Mouse (Mus musculus): ENCODE data around the gene Trappc10. TPM values are rescaled to one million over a fixed set of nuclear protein-coding genes. Genes with fewer than 3 reads are reported as not detected.

The Trappc10 gene
- polyA plus RNA-seq, 1 experiment = 18.2 TPM

- H3K27me3 ChIP-seq (ENCODE audit: control insufficient read depth, insufficient read depth, insufficient read length) = peaks cover 4% of the 10 kb centered on the region
- no peak overlapping the region for H3K4me3 ChIP-seq (ENCODE audit: insufficient read depth, poor library complexity, severe bottlenecking)
- H3K36me3 ChIP-seq (ENCODE audit: control insufficient read depth, insufficient read depth) = no peaks in the 10 kb centered on the region
- H3K79me2 ChIP-seq (ENCODE audit: control insufficient read depth, insufficient read depth) = no peaks in the 10 kb centered on the region
- TF ChIP-seq CTCF (IDR thresholded peaks at IDR 0.05; ENCODE audit: control insufficient read depth, insufficient read depth, insufficient read length) (no peak), CEBPB (IDR thresholded peaks at IDR 0.05; ENCODE audit: low read depth) (no peak), MYOG (IDR thresholded peaks at IDR 0.05; ENCODE audit: control insufficient read depth, extremely low read depth, insufficient read length) (no peak), MAX (IDR thresholded peaks at IDR 0.05) (no peak), USF1 (IDR thresholded peaks at IDR 0.05; ENCODE audit: low read depth) (no peak), FOSL1 (IDR thresholded peaks at IDR 0.05; ENCODE audit: insufficient read depth, low read length, poor library complexity, severe bottlenecking) (no peak), MYOD1 (IDR thresholded peaks at IDR 0.05; ENCODE audit: control insufficient read depth, insufficient read length, low read depth) (no peak)
- H3K79me3 ChIP-seq (ENCODE audit: low read depth) = no peaks in the 10 kb centered on the region
- no peak overlapping the region for H3ac ChIP-seq (ENCODE audit: control insufficient read depth, insufficient read length, low read depth)
These were observed 85.1 kb downstream of the Trappc10 start for GRCm38 (mm10) chr10:78159252-78159878.

DNA sequence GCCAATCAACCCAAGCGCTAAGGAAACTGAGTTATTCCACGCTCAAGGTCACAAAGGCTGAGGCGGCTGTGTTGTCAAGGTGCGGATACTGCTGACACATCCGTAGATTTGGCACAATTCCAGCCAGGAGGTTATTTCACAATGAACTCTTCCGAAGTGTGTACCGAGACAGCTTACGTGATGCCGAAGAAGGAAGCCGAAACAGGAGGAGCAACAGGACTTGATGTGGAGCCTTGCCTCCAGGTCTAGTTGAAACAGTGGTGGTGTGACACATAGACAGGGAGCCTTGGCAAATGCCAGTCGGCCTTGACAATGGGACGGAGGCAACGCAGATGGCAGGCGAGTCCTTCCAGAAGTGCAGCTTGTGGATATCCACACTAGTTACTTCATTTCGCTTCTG, 86.4 kb downstream of the Trappc10 start:
- no peak overlapping the region for H3K4me3 ChIP-seq (ENCODE audit: insufficient read depth, poor library complexity, severe bottlenecking)
- peaks cover 12% of the 10 kb centered on the region for H3K27me3 ChIP-seq (ENCODE audit: control insufficient read depth, insufficient read depth, insufficient read length)
- H3K79me2 ChIP-seq (ENCODE audit: control insufficient read depth, insufficient read depth) = no peaks in the 10 kb centered on the region
- no peak overlapping the region for H3ac ChIP-seq (ENCODE audit: control insufficient read depth, insufficient read length, low read depth)
- no peaks in the 10 kb centered on the region for H3K79me3 ChIP-seq (ENCODE audit: low read depth)
- TF ChIP-seq CTCF (IDR thresholded peaks at IDR 0.05; ENCODE audit: control insufficient read depth, insufficient read depth, insufficient read length) (no peak), MAX (IDR thresholded peaks at IDR 0.05) (no peak), CEBPB (IDR thresholded peaks at IDR 0.05; ENCODE audit: low read depth) (no peak), USF1 (IDR thresholded peaks at IDR 0.05; ENCODE audit: low read depth) (no peak), MYOG (IDR thresholded peaks at IDR 0.05; ENCODE audit: control insufficient read depth, extremely low read depth, insufficient read length) (no peak), MYOD1 (IDR thresholded peaks at IDR 0.05; ENCODE audit: control insufficient read depth, insufficient read length, low read depth) (no peak), FOSL1 (IDR thresholded peaks at IDR 0.05; ENCODE audit: insufficient read depth, low read length, poor library complexity, severe bottlenecking) (no peak)
- no peaks in the 10 kb centered on the region for H3K36me3 ChIP-seq (ENCODE audit: control insufficient read depth, insufficient read depth)

DNA sequence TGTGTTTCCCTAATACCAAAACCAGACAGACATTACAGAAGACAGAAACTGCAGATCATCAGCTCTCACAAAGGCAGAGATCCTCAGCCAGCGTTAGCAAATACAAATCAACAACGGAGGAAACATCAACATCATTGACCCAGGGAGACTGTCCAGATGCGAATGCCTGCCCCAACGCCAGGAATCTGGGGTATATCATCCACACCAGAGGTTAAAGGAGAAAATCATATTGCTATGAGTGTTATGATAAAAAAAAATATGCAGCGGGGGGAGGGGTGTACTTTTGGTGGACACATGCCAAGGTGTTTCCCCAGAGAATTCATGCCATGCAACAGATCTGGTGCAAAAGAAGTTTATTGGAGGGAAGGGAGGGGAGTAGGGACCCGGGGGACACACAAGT, 87.5 kb downstream of the Trappc10 start:
- Histone ChIP-seq H3ac (ENCODE audit: control insufficient read depth, insufficient read length, low read depth) (no peak overlapping the region), H3K36me3 (ENCODE audit: control insufficient read depth, insufficient read depth) (no peaks in the 10 kb centered on the region), H3K4me3 (ENCODE audit: insufficient read depth, poor library complexity, severe bottlenecking) (no peak overlapping the region), H3K27me3 (ENCODE audit: control insufficient read depth, insufficient read depth, insufficient read length) (peaks cover 13% of the 10 kb centered on the region), H3K79me2 (ENCODE audit: control insufficient read depth, insufficient read depth) (no peaks in the 10 kb centered on the region), H3K79me3 (ENCODE audit: low read depth) (no peaks in the 10 kb centered on the region)
- TF ChIP-seq CTCF (IDR thresholded peaks at IDR 0.05; ENCODE audit: control insufficient read depth, insufficient read depth, insufficient read length) (no peak), MAX (IDR thresholded peaks at IDR 0.05) (no peak), FOSL1 (IDR thresholded peaks at IDR 0.05; ENCODE audit: insufficient read depth, low read length, poor library complexity, severe bottlenecking) (no peak), MYOG (IDR thresholded peaks at IDR 0.05; ENCODE audit: control insufficient read depth, extremely low read depth, insufficient read length) (no peak), CEBPB (IDR thresholded peaks at IDR 0.05; ENCODE audit: low read depth) (no peak), USF1 (IDR thresholded peaks at IDR 0.05; ENCODE audit: low read depth) (no peak), MYOD1 (IDR thresholded peaks at IDR 0.05; ENCODE audit: control insufficient read depth, insufficient read length, low read depth) (no peak)

DNA sequence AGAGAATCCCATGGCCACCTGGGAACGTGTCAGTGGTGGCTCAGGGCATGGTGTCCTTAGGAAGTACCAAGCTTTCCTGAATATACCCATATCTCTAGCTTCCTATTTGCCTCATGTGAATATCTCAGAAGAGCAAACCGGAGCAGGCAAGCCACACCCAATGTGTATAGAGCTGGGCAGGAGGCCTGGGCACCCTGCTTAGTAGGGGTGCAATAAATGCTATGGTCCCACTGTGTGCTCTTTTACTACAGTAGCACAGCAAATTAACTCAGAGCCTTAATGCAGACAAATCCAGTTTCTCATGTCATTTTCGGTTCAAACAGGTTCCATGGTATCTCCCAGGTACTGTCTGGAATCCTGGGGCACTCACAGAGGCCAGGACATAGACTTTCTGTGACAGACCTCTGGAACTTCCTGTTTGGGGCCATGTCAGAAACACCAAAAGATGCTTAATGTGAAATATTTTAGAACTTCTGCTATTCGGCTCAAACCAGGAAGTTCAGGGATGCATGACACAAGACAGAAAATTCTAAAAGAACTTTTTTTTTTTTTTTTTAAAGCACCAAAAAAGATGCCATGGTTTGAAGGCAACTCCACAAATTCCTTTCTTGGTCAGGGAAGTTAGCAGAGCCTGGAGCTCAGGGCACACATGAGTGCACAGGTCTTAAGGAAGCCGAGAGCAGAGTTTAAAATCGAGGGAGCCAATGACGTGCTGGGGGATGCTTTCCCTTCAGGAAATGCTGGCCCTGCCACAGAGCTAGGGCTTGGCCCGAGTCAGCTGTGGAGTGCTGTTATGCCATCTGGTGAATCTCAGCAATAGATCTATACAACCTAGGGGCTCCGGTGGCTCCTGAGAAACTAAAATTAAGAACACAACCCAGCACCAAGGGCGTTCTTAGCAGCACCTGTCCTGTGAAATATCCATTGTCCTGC, 95.3 kb downstream of the Trappc10 start:
- Histone ChIP-seq H3K27me3 (ENCODE audit: control insufficient read depth, insufficient read depth, insufficient read length) (peaks cover 38% of the 10 kb centered on the region), H3K79me2 (ENCODE audit: control insufficient read depth, insufficient read depth) (no peaks in the 10 kb centered on the region), H3K36me3 (ENCODE audit: control insufficient read depth, insufficient read depth) (no peaks in the 10 kb centered on the region), H3ac (ENCODE audit: control insufficient read depth, insufficient read length, low read depth) (no peak overlapping the region), H3K79me3 (ENCODE audit: low read depth) (no peaks in the 10 kb centered on the region), H3K4me3 (ENCODE audit: insufficient read depth, poor library complexity, severe bottlenecking) (no peak overlapping the region)
- TF ChIP-seq CEBPB (IDR thresholded peaks at IDR 0.05; ENCODE audit: low read depth) = no peak
- TF ChIP-seq FOSL1 (IDR thresholded peaks at IDR 0.05; ENCODE audit: insufficient read depth, low read length, poor library complexity, severe bottlenecking) = no peak
- no peak for TF ChIP-seq MYOG (IDR thresholded peaks at IDR 0.05; ENCODE audit: control insufficient read depth, extremely low read depth, insufficient read length)
- no peak for TF ChIP-seq MYOD1 (IDR thresholded peaks at IDR 0.05; ENCODE audit: control insufficient read depth, insufficient read length, low read depth)

DNA sequence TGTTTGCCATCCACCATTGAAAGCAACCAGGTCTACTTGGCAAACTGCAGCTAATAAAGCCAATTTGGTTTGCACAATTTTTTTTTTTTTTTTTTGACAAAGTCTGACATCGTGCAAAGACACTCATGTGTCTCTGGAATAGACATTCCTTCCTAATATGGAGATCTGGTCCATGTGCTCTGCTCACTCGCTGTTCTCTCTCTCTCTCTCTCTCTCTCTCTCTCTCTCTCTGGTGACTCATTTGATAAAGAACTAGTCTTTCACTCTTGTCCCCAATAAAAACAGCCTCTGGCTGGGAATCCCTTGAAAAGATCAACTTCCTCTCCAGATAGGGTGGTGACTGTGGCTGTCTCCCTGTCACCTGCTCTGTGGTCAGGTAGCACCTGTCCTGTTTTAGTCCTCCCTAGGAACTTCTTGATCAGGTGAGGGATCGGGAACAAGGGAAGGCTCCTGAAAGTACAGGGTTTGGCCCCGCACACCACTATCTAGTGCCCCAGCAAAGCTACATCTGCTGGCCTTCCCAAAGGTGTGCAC, 96.5 kb downstream of the Trappc10 start:
- Histone ChIP-seq H3K4me3 (ENCODE audit: insufficient read depth, poor library complexity, severe bottlenecking) (no peak overlapping the region), H3K36me3 (ENCODE audit: control insufficient read depth, insufficient read depth) (no peaks in the 10 kb centered on the region), H3K27me3 (ENCODE audit: control insufficient read depth, insufficient read depth, insufficient read length) (peaks cover 31% of the 10 kb centered on the region), H3K79me3 (ENCODE audit: low read depth) (no peaks in the 10 kb centered on the region), H3ac (ENCODE audit: control insufficient read depth, insufficient read length, low read depth) (no peak overlapping the region), H3K79me2 (ENCODE audit: control insufficient read depth, insufficient read depth) (no peaks in the 10 kb centered on the region)
- TF ChIP-seq USF1 (IDR thresholded peaks at IDR 0.05; ENCODE audit: low read depth) (no peak), FOSL1 (IDR thresholded peaks at IDR 0.05; ENCODE audit: insufficient read depth, low read length, poor library complexity, severe bottlenecking) (no peak), MYOG (IDR thresholded peaks at IDR 0.05; ENCODE audit: control insufficient read depth, extremely low read depth, insufficient read length) (no peak), MAX (IDR thresholded peaks at IDR 0.05) (no peak), CEBPB (IDR thresholded peaks at IDR 0.05; ENCODE audit: low read depth) (no peak), CTCF (IDR thresholded peaks at IDR 0.05; ENCODE audit: control insufficient read depth, insufficient read depth, insufficient read length) (no peak), MYOD1 (IDR thresholded peaks at IDR 0.05; ENCODE audit: control insufficient read depth, insufficient read length, low read depth) (no peak)
